Comparison of ENCODE assay signal across 13 mouse cellular contexts in the genomic region with DNA sequence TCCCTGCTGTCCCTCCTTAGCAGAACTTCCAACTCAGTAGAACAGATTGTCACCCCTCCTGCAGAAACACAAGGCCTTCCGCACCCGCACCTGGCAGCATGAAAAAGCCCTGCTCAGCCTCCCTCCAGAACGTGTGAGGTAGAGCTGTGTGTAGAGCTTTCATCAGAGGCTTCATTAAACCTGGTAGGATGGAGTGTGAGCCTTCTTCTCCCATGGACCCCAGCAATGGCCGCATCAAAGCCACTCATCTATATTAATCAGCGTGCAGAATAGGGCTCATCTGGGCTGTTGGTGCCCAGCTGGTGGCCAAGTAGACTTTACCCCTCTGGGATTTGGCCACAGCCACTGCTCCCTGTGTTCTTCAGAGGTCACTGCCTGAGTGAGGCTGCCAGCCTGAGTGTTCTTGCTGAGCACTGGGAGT.
DNase-seq lines count a peak whose midpoint lies in the region; ATAC-seq and TF ChIP-seq lines count a peak whose summit lies in the region.
"Had no signal": no experiment of that assay in that cellular context is flagged by ENCODE, and none has a peak within 500 bp of the region (broad histone marks: within the 10 kb centered on the region; RNA-seq: fewer than 3 reads in every experiment).

No protein-coding gene starts in this region.

- WGBS in intestine, embryonic 14.5 days: 90% methylated on average over 5 of the region's 5 CpGs
- 91% methylated on average over 5 of the region's 5 CpGs for WGBS in intestine, embryonic 16.5 days
- whole genome bisulfite sequencing in midbrain, postnatal 0 days: 77% methylated on average over 5 of the region's 5 CpGs
- 76% methylated on average over 5 of the region's 5 CpGs for WGBS in midbrain, embryonic 13.5 days

- no peak for ATAC-seq in intestine, embryonic 14.5 days (replicated peaks; ENCODE audit: low FRiP score, low TSS enrichment, low read depth)
- no peak for ATAC-seq in intestine, embryonic 16.5 days
- no peak for ATAC-seq in midbrain, postnatal 0 days (ENCODE audit: low FRiP score)
- no peak for ATAC-seq in midbrain, embryonic 13.5 days
- ATAC-seq: CD4-positive, CD25-positive, alpha-beta regulatory T cell, adult 4 months; forebrain, embryonic 13.5 days; liver, embryonic 12.5 days; lung, postnatal 0 days had no signal

- peak; percentile 12 for DNase-seq in intestine, embryonic 14.5 days (ENCODE audit: low spot score)
- peak; percentile 11 for DNase-seq in midbrain, postnatal 0 days (ENCODE audit: low spot score)
- DNase-seq in cerebellum, adult 9-11 months: peak; percentile 88
- peak; percentile 77 to 85 for DNase-seq in kidney, postnatal 36 days
- DNase-seq in lung, postnatal 36 days: no peak

- no peak overlapping the region for H3K9ac ChIP-seq in intestine, embryonic 14.5 days (ENCODE audit: low read length)
- H3K9ac ChIP-seq in intestine, embryonic 16.5 days (ENCODE audit: low read depth, low read length): no peak overlapping the region
- no peak overlapping the region for H3K9ac ChIP-seq in midbrain, postnatal 0 days (replicated peaks; ENCODE audit: low read length, poor library complexity, severe bottlenecking)
- H3K9ac ChIP-seq in midbrain, embryonic 13.5 days (replicated peaks): no peak overlapping the region
- H3K9ac ChIP-seq: forebrain, embryonic 13.5 days; heart, embryonic 13.5 days; liver, embryonic 12.5 days had no signal

- no peaks in the 10 kb centered on the region for H3K9me3 ChIP-seq in intestine, embryonic 14.5 days (ENCODE audit: control insufficient read depth, low read length)
- H3K9me3 ChIP-seq in intestine, embryonic 16.5 days (ENCODE audit: control insufficient read depth, low read length): no peaks in the 10 kb centered on the region
- H3K9me3 ChIP-seq in midbrain, postnatal 0 days (ENCODE audit: low read length): no peaks in the 10 kb centered on the region
- H3K9me3 ChIP-seq in midbrain, embryonic 13.5 days: no peaks in the 10 kb centered on the region
- H3K9me3 ChIP-seq: forebrain, embryonic 13.5 days; heart, embryonic 13.5 days; liver, embryonic 12.5 days; midbrain, embryonic 10.5 days had no signal

- no peak overlapping the region for H3K4me2 ChIP-seq in intestine, embryonic 14.5 days (ENCODE audit: low read length)
- no peak overlapping the region for H3K4me2 ChIP-seq in intestine, embryonic 16.5 days (ENCODE audit: low read depth, low read length)
- no peak overlapping the region for H3K4me2 ChIP-seq in midbrain, postnatal 0 days (ENCODE audit: low read depth, low read length, poor library complexity, severe bottlenecking)
- H3K4me2 ChIP-seq in midbrain, embryonic 13.5 days (replicated peaks): no peak overlapping the region
- H3K4me2 ChIP-seq: forebrain, embryonic 13.5 days; heart, embryonic 13.5 days; liver, embryonic 12.5 days had no signal

- TF ChIP-seq CTCF in midbrain, postnatal 0 days (IDR thresholded peaks at IDR 0.05): no peak

- no peak overlapping the region for H3K27ac ChIP-seq in intestine, embryonic 14.5 days (ENCODE audit: low read depth)
- no peak overlapping the region for H3K27ac ChIP-seq in intestine, embryonic 16.5 days (ENCODE audit: low read length)
- H3K27ac ChIP-seq in midbrain, postnatal 0 days (ENCODE audit: low read depth, low read length): no peak overlapping the region
- H3K27ac ChIP-seq in midbrain, embryonic 13.5 days: no peak overlapping the region
- H3K27ac ChIP-seq: forebrain, embryonic 13.5 days; heart, embryonic 13.5 days; liver, embryonic 12.5 days; midbrain, embryonic 10.5 days had no signal

- H3K27me3 ChIP-seq in intestine, embryonic 14.5 days (replicated peaks; ENCODE audit: control insufficient read depth, insufficient read depth, low read length): no peaks in the 10 kb centered on the region
- no peaks in the 10 kb centered on the region for H3K27me3 ChIP-seq in intestine, embryonic 16.5 days (replicated peaks; ENCODE audit: control insufficient read depth, insufficient read depth, low read length)
- no peaks in the 10 kb centered on the region for H3K27me3 ChIP-seq in midbrain, postnatal 0 days (ENCODE audit: insufficient read depth, low read length)
- H3K27me3 ChIP-seq in midbrain, embryonic 13.5 days: no peaks in the 10 kb centered on the region
- H3K27me3 ChIP-seq: forebrain, embryonic 13.5 days; heart, embryonic 13.5 days; liver, embryonic 12.5 days had no signal

- no peak overlapping the region for H3K4me3 ChIP-seq in intestine, embryonic 14.5 days (ENCODE audit: low read depth, low read length)
- H3K4me3 ChIP-seq in intestine, embryonic 16.5 days (ENCODE audit: low read length): no peak overlapping the region
- H3K4me3 ChIP-seq in midbrain, postnatal 0 days (ENCODE audit: low read depth, low read length): no peak overlapping the region
- H3K4me3 ChIP-seq in midbrain, embryonic 13.5 days (replicated peaks): no peak overlapping the region
- H3K4me3 ChIP-seq: forebrain, embryonic 13.5 days; heart, embryonic 13.5 days; liver, embryonic 12.5 days; midbrain, embryonic 10.5 days had no signal

- no peaks in the 10 kb centered on the region for H3K4me1 ChIP-seq in intestine, embryonic 14.5 days (replicated peaks; ENCODE audit: control insufficient read depth, insufficient read depth, low read length)
- no peaks in the 10 kb centered on the region for H3K4me1 ChIP-seq in intestine, embryonic 16.5 days (ENCODE audit: control insufficient read depth, insufficient read depth, low read length)
- no peaks in the 10 kb centered on the region for H3K4me1 ChIP-seq in midbrain, postnatal 0 days (ENCODE audit: insufficient read depth, low read length)
- H3K4me1 ChIP-seq in midbrain, embryonic 13.5 days (replicated peaks): peaks cover 20% of the 10 kb centered on the region
- H3K4me1 ChIP-seq: heart, embryonic 13.5 days; liver, embryonic 12.5 days had no signal

- H3K36me3 ChIP-seq in intestine, embryonic 14.5 days (ENCODE audit: control insufficient read depth, insufficient read depth, low read length): no peaks in the 10 kb centered on the region
- H3K36me3 ChIP-seq in intestine, embryonic 16.5 days (ENCODE audit: control insufficient read depth, insufficient read depth, low read length): no peaks in the 10 kb centered on the region
- no peaks in the 10 kb centered on the region for H3K36me3 ChIP-seq in midbrain, postnatal 0 days (ENCODE audit: insufficient read depth, low read length)
- H3K36me3 ChIP-seq in midbrain, embryonic 13.5 days: no peaks in the 10 kb centered on the region
- H3K36me3 ChIP-seq: heart, embryonic 13.5 days; midbrain, embryonic 10.5 days had no signal
